Mouse (Mus musculus): ENCODE results near the gene Ubr2. TPM values are rescaled to one million over a fixed set of nuclear protein-coding genes. Genes with fewer than 3 reads are reported as not detected.
A peak's percentile ranks its signal among the peaks of the same experiment; 100 is the strongest.

The Ubr2 gene
- total RNA-seq (2014; fragmentation: Nextera tagmentation) (40.9 and 45.3 TPM in 2 replicates), total RNA-seq (2017) (20.3 and 25.3 TPM in 2 replicates)

GRCm38 (mm10) chr17:47009898-47010721 is at the start of gene Ubr2:
Gene Ubr2, minus strand, starts transcription at chr17:47010556.
- ATAC-seq (replicated peaks; ENCODE audit: poor library complexity, severe bottlenecking), result peak; percentile 93

- no peak for ATAC-seq (replicated peaks; ENCODE audit: poor library complexity, severe bottlenecking)
Observed at GRCm38 (mm10) chr17:47059836-47060360, 49.5 kb upstream of the Ubr2 start.

GRCm38 (mm10) chr17:47057966-47058365 is 47.6 kb upstream of the Ubr2 start:
- no peak for ATAC-seq (replicated peaks; ENCODE audit: poor library complexity, severe bottlenecking)

GRCm38 (mm10) chr17:47056476-47056875 is 46.1 kb upstream of the Ubr2 start:
- ATAC-seq (replicated peaks; ENCODE audit: poor library complexity, severe bottlenecking), result no peak

- no peak for ATAC-seq (replicated peaks; ENCODE audit: poor library complexity, severe bottlenecking)
Observed at GRCm38 (mm10) chr17:47055121-47055520, 44.8 kb upstream of the Ubr2 start.

- peak; percentile 68 for ATAC-seq (replicated peaks; ENCODE audit: poor library complexity, severe bottlenecking)
Observed at GRCm38 (mm10) chr17:47054613-47055012, 44.3 kb upstream of the Ubr2 start.

GRCm38 (mm10) chr17:47050678-47051077 is 40.3 kb upstream of the Ubr2 start:
- ATAC-seq (replicated peaks; ENCODE audit: poor library complexity, severe bottlenecking), result peak; percentile 73

- no peak for ATAC-seq (replicated peaks; ENCODE audit: poor library complexity, severe bottlenecking)
Observed at GRCm38 (mm10) chr17:47042866-47043265, 32.5 kb upstream of the Ubr2 start.

- ATAC-seq (replicated peaks; ENCODE audit: poor library complexity, severe bottlenecking), result peak; percentile 82
Observed at GRCm38 (mm10) chr17:47038844-47039803, 28.8 kb upstream of the Ubr2 start.

GRCm38 (mm10) chr17:47034536-47034935 is 24.2 kb upstream of the Ubr2 start:
- no peak for ATAC-seq (replicated peaks; ENCODE audit: poor library complexity, severe bottlenecking)

- no peak; the same call in 1 of the 2 replicates for ATAC-seq (replicated peaks; ENCODE audit: poor library complexity, severe bottlenecking)
Observed at GRCm38 (mm10) chr17:47033643-47034042, 23.3 kb upstream of the Ubr2 start.

GRCm38 (mm10) chr17:47024805-47025204 is 14.4 kb upstream of the Ubr2 start:
- ATAC-seq (replicated peaks; ENCODE audit: poor library complexity, severe bottlenecking), result no peak

- ATAC-seq (replicated peaks; ENCODE audit: poor library complexity, severe bottlenecking), result no peak
Observed at GRCm38 (mm10) chr17:47023369-47023768, 13.0 kb upstream of the Ubr2 start.

GRCm38 (mm10) chr17:47012896-47013295 is 2.5 kb upstream of the Ubr2 start:
- no peak for ATAC-seq (replicated peaks; ENCODE audit: poor library complexity, severe bottlenecking)

GRCm38 (mm10) chr17:47011661-47012043 is 1.3 kb upstream of the Ubr2 start:
- no peak for ATAC-seq (replicated peaks; ENCODE audit: poor library complexity, severe bottlenecking)

GRCm38 (mm10) chr17:47010722-47011660 is 635 bp upstream of the Ubr2 start:
- ATAC-seq (replicated peaks; ENCODE audit: poor library complexity, severe bottlenecking), result peak; percentile 58

GRCm38 (mm10) chr17:47009546-47009897 is 834 bp downstream of the Ubr2 start:
- no peak for ATAC-seq (replicated peaks; ENCODE audit: poor library complexity, severe bottlenecking)

- no peak for ATAC-seq (replicated peaks; ENCODE audit: poor library complexity, severe bottlenecking)
Observed at GRCm38 (mm10) chr17:47009016-47009415, 1.3 kb downstream of the Ubr2 start.

GRCm38 (mm10) chr17:47008506-47008905 is 1.9 kb downstream of the Ubr2 start:
- no peak for ATAC-seq (replicated peaks; ENCODE audit: poor library complexity, severe bottlenecking)

- no peak for ATAC-seq (replicated peaks; ENCODE audit: poor library complexity, severe bottlenecking)
Observed at GRCm38 (mm10) chr17:47006741-47007140, 3.6 kb downstream of the Ubr2 start.
